ENCODE assay signal across 8 mouse cellular contexts in genomic region chr2:162866613-162867314, GRCm38 (mm10).
DNase-seq lines count a peak whose midpoint lies in the region; ATAC-seq and TF ChIP-seq lines count a peak whose summit lies in the region.
"Had no signal": no experiment of that assay in that cellular context is flagged by ENCODE, and none has a peak within 500 bp of the region (broad histone marks: within the 10 kb centered on the region; RNA-seq: fewer than 3 reads in every experiment).

No protein-coding gene starts in this region.

- no peaks in the 10 kb centered on the region for H3K9me3 ChIP-seq in kidney, postnatal 0 days (replicated peaks; ENCODE audit: low read length)
- no peaks in the 10 kb centered on the region for H3K9me3 ChIP-seq in forebrain, embryonic 10.5 days
- H3K9me3 ChIP-seq in hindbrain, embryonic 14.5 days (ENCODE audit: control insufficient read depth, low read length) = no peaks in the 10 kb centered on the region
- H3K9me3 ChIP-seq in neural tube, embryonic 12.5 days = no peaks in the 10 kb centered on the region
- H3K9me3 ChIP-seq: liver, embryonic 13.5 days had no signal

- no peak overlapping the region for H3K9ac ChIP-seq in kidney, postnatal 0 days (ENCODE audit: low read depth, low read length)
- no peak overlapping the region for H3K9ac ChIP-seq in hindbrain, embryonic 14.5 days
- H3K9ac ChIP-seq in neural tube, embryonic 12.5 days = no peak overlapping the region
- H3K9ac ChIP-seq: liver, embryonic 13.5 days had no signal

- no peak overlapping the region for H3K4me3 ChIP-seq in kidney, postnatal 0 days (replicated peaks; ENCODE audit: low read depth, low read length)
- H3K4me3 ChIP-seq in forebrain, embryonic 10.5 days = peak overlapping the region; percentile 54
- H3K4me3 ChIP-seq in hindbrain, embryonic 14.5 days (replicated peaks; ENCODE audit: low read length) = peak overlapping the region; percentile 10
- H3K4me3 ChIP-seq in neural tube, embryonic 12.5 days = 0 out of 2 replicates have a peak overlapping the region, but pooled peaks have one; percentile 20
- H3K4me3 ChIP-seq: liver, embryonic 13.5 days had no signal

- H3K36me3 ChIP-seq in kidney, postnatal 0 days (ENCODE audit: insufficient read depth, low read length) = no peaks in the 10 kb centered on the region
- no peaks in the 10 kb centered on the region for H3K36me3 ChIP-seq in forebrain, embryonic 10.5 days (replicated peaks)
- no peaks in the 10 kb centered on the region for H3K36me3 ChIP-seq in hindbrain, embryonic 14.5 days (replicated peaks; ENCODE audit: control insufficient read depth, insufficient read depth)
- H3K36me3 ChIP-seq in neural tube, embryonic 12.5 days = no peaks in the 10 kb centered on the region
- H3K36me3 ChIP-seq: liver, embryonic 13.5 days had no signal

- no peak for DNase-seq in kidney, postnatal 0 days (ENCODE audit: low spot score)
- no peak for DNase-seq in kidney, postnatal 36 days
- no peak for DNase-seq in forebrain, embryonic 10.5 days (ENCODE audit: extremely low spot score, low spot score)
- no peak for DNase-seq in hindbrain, embryonic 14.5 days (ENCODE audit: low spot score)
- DNase-seq in T-cell, adult 2 months (ENCODE audit: low spot score) = no peak
- no peak for DNase-seq in left cerebral cortex, postnatal 10 days (ENCODE audit: extremely low spot score in 1 of 2, low spot score in 2 of 2)
- DNase-seq: liver, embryonic 13.5 days had no signal

- H3K4me1 ChIP-seq in kidney, postnatal 0 days (replicated peaks; ENCODE audit: insufficient read depth, low read length) = no peaks in the 10 kb centered on the region
- H3K4me1 ChIP-seq in forebrain, embryonic 10.5 days = peaks cover 15% of the 10 kb centered on the region
- no peaks in the 10 kb centered on the region; the same call in 1 of the 2 replicates for H3K4me1 ChIP-seq in hindbrain, embryonic 14.5 days (replicated peaks; ENCODE audit: control insufficient read depth, insufficient read depth, low read length)
- peaks cover 10% of the 10 kb centered on the region; the same call in 1 of the 2 replicates for H3K4me1 ChIP-seq in neural tube, embryonic 12.5 days
- H3K4me1 ChIP-seq: liver, embryonic 13.5 days had no signal

- no peak for TF ChIP-seq CTCF in kidney, postnatal 0 days (IDR thresholded peaks at IDR 0.05; ENCODE audit: low read depth)

- H3K27ac ChIP-seq in kidney, postnatal 0 days = no peak overlapping the region
- H3K27ac ChIP-seq in forebrain, embryonic 10.5 days = no peak overlapping the region
- no peak overlapping the region for H3K27ac ChIP-seq in hindbrain, embryonic 14.5 days
- H3K27ac ChIP-seq in neural tube, embryonic 12.5 days = no peak overlapping the region
- H3K27ac ChIP-seq: liver, embryonic 13.5 days had no signal

- H3K4me2 ChIP-seq in kidney, postnatal 0 days (ENCODE audit: low read length) = peak overlapping the region; percentile 51
- peak overlapping the region; percentile 45 for H3K4me2 ChIP-seq in hindbrain, embryonic 14.5 days (replicated peaks)
- peak overlapping the region; percentile 60 for H3K4me2 ChIP-seq in neural tube, embryonic 12.5 days (replicated peaks)
- H3K4me2 ChIP-seq: liver, embryonic 13.5 days had no signal

- H3K27me3 ChIP-seq in kidney, postnatal 0 days (ENCODE audit: insufficient read depth, low read length) = no peaks in the 10 kb centered on the region
- H3K27me3 ChIP-seq in forebrain, embryonic 10.5 days (ENCODE audit: poor library complexity, severe bottlenecking) = peaks cover 10% of the 10 kb centered on the region; the same call in 1 of the 2 replicates
- no peaks in the 10 kb centered on the region for H3K27me3 ChIP-seq in hindbrain, embryonic 14.5 days (ENCODE audit: control insufficient read depth, insufficient read depth, low read length)
- H3K27me3 ChIP-seq in neural tube, embryonic 12.5 days (replicated peaks) = no peaks in the 10 kb centered on the region

- 16% methylated on average over 11 of the region's 11 CpGs for WGBS in kidney, postnatal 0 days
- WGBS in forebrain, embryonic 10.5 days = 15% methylated on average over 11 of the region's 11 CpGs
- WGBS in hindbrain, embryonic 14.5 days = 13% methylated on average over 11 of the region's 11 CpGs
- 10% methylated on average over 11 of the region's 11 CpGs for WGBS in neural tube, embryonic 12.5 days

- no peak for ATAC-seq in kidney, postnatal 0 days (replicated peaks; ENCODE audit: low FRiP score, low read depth)
- ATAC-seq in hindbrain, embryonic 14.5 days (ENCODE audit: low FRiP score) = no peak
- ATAC-seq in neural tube, embryonic 12.5 days (ENCODE audit: low FRiP score, low read depth) = no peak

- intact Hi-C loops in left cerebral cortex, postnatal 10 days (cut with DNase I) = no loop called here
